Mouse (Mus musculus) hindbrain, embryonic 15.5 days (tissue): Measurements from ENCODE around the gene Neu2. TPM values are rescaled to one million over a fixed set of nuclear protein-coding genes. Genes with fewer than 3 reads are reported as not detected.

ENCODE experiments used
- ATAC-seq: fragments of 200-750 bp; cut with Nextera tagmentation; 2 replicates; pipeline ENCODE4 v1.8.0; 2017; ENCODE audit warnings: low read depth, moderate number of reproducible peaks, moderate TSS enrichment; ENCODE audit not compliant: low FRiP score
- H3K27ac ChIP-seq: fragments of 300-500 bp; sonication (generic); replicated peaks from 2 replicates; pipeline ENCODE4 v1.5.1; 2015; ENCODE audit warnings: mild to moderate bottlenecking, inconsistent platforms
- H3K27me3 ChIP-seq: fragments of 300-500 bp; sonication (generic); 2 replicates; pipeline ENCODE4 v1.6.1; 2015; ENCODE audit warnings: control low read depth, inconsistent platforms
- H3K36me3 ChIP-seq: fragments of 300-500 bp; sonication (generic); 2 replicates; pipeline ENCODE4 v1.6.1; 2015; ENCODE audit warnings: control low read depth, inconsistent platforms
- H3K4me1 ChIP-seq: fragments of 300-500 bp; sonication (generic); replicated peaks from 2 replicates; pipeline ENCODE4 v1.6.1; 2015; ENCODE audit warnings: control low read depth, inconsistent platforms
- H3K4me2 ChIP-seq: fragments of 300-500 bp; sonication (generic); 2 replicates; pipeline ENCODE4 v1.6.1; 2015; ENCODE audit warnings: moderate library complexity, mild to moderate bottlenecking, inconsistent platforms
- H3K4me3 ChIP-seq: fragments of 300-500 bp; sonication (generic); 2 replicates; pipeline ENCODE4 v1.5.1; 2015; ENCODE audit warnings: mild to moderate bottlenecking, inconsistent platforms
- H3K9ac ChIP-seq: fragments of 300-500 bp; sonication (generic); 2 replicates; pipeline ENCODE4 v1.6.1; 2015; ENCODE audit warnings: inconsistent platforms
- H3K9me3 ChIP-seq: fragments of 300-500 bp; sonication (generic); 2 replicates; pipeline ENCODE4 v1.6.1; 2016; ENCODE audit warnings: control low read depth, inconsistent platforms
- WGBS: fragments of 180-500 bp; shearing (Covaris S2); methylation state at CpG from one replicate; pipeline ENCODE4 v1.1.7; 2015; 5-methylcytosine and 5-hydroxymethylcytosine counted together
- polyA plus RNA-seq: library from polyadenylated mRNA; unstranded; fragments of >200 nt; fragmentation: Nextera tagmentation; extraction: Ambion mirVana; gene quantifications from 2 replicates; pipeline ENCODE4 v1.2.1, GENCODE M21; 2015

The Neu2 gene
- polyA plus RNA-seq, 1 experiment from 2014 or later = 0.73 TPM

GRCm38 (mm10) chr1:87637878-87638600, 128.3 kb downstream of the Neu2 start:
- no peaks in the 10 kb centered on the region for H3K36me3 ChIP-seq
- H3K9me3 ChIP-seq = no peaks in the 10 kb centered on the region
- no peak overlapping the region for H3K4me3 ChIP-seq
- no peaks in the 10 kb centered on the region for H3K27me3 ChIP-seq
- H3K9ac ChIP-seq = no peak overlapping the region
- H3K4me2 ChIP-seq = no peak overlapping the region
- no peak for ATAC-seq
- WGBS = 90% methylated on average over 4 of the region's 4 CpGs
- no peak overlapping the region for H3K27ac ChIP-seq
- no peaks in the 10 kb centered on the region for H3K4me1 ChIP-seq

- no peak overlapping the region for H3K4me3 ChIP-seq
- no peaks in the 10 kb centered on the region for H3K4me1 ChIP-seq
- H3K36me3 ChIP-seq = no peaks in the 10 kb centered on the region
- H3K9me3 ChIP-seq = no peaks in the 10 kb centered on the region
- H3K4me2 ChIP-seq = no peak overlapping the region
- H3K27ac ChIP-seq = no peak overlapping the region; the same call in 1 of the 2 replicates
- no peak for ATAC-seq
- H3K27me3 ChIP-seq = no peaks in the 10 kb centered on the region
- WGBS = 91% methylated on average over 8 of the region's 8 CpGs
- no peak overlapping the region for H3K9ac ChIP-seq
These were observed 130.0 kb downstream of the Neu2 start for GRCm38 (mm10) chr1:87639724-87640123.

GRCm38 (mm10) chr1:87640165-87640661, 130.5 kb downstream of the Neu2 start:
- no peaks in the 10 kb centered on the region for H3K27me3 ChIP-seq
- no peaks in the 10 kb centered on the region for H3K36me3 ChIP-seq
- 73% methylated on average over 17 of the region's 17 CpGs for WGBS
- ATAC-seq = no peak
- no peak overlapping the region for H3K4me3 ChIP-seq
- H3K27ac ChIP-seq = no peak overlapping the region; the same call in 1 of the 2 replicates
- no peak overlapping the region for H3K9ac ChIP-seq
- H3K9me3 ChIP-seq = no peaks in the 10 kb centered on the region
- no peak overlapping the region for H3K4me2 ChIP-seq
- H3K4me1 ChIP-seq = no peaks in the 10 kb centered on the region

GRCm38 (mm10) chr1:87643016-87643415, 133.3 kb downstream of the Neu2 start:
- Histone ChIP-seq H3K4me3 (no peak overlapping the region), H3K36me3 (no peaks in the 10 kb centered on the region), H3K4me2 (no peak overlapping the region), H3K9me3 (no peaks in the 10 kb centered on the region), H3K27me3 (no peaks in the 10 kb centered on the region), H3K9ac (no peak overlapping the region), H3K4me1 (no peaks in the 10 kb centered on the region), H3K27ac (no peak overlapping the region)
- 91% methylated on average over 7 of the region's 7 CpGs for WGBS
- no peak for ATAC-seq

- Histone ChIP-seq H3K4me3 (no peak overlapping the region), H3K36me3 (no peaks in the 10 kb centered on the region), H3K27me3 (no peaks in the 10 kb centered on the region), H3K4me2 (no peak overlapping the region), H3K27ac (no peak overlapping the region), H3K9ac (no peak overlapping the region), H3K9me3 (no peaks in the 10 kb centered on the region), H3K4me1 (no peaks in the 10 kb centered on the region)
- WGBS = 73% methylated on average over 7 of the region's 7 CpGs
- no peak for ATAC-seq
These were observed 135.4 kb downstream of the Neu2 start for GRCm38 (mm10) chr1:87645041-87645440.

- WGBS = 88% methylated on average over 6 of the region's 6 CpGs
- Histone ChIP-seq H3K9me3 (no peaks in the 10 kb centered on the region), H3K9ac (no peak overlapping the region), H3K4me2 (no peak overlapping the region), H3K27ac (no peak overlapping the region), H3K36me3 (no peaks in the 10 kb centered on the region), H3K27me3 (no peaks in the 10 kb centered on the region), H3K4me1 (no peaks in the 10 kb centered on the region), H3K4me3 (no peak overlapping the region)
- ATAC-seq = no peak
These were observed 136.1 kb downstream of the Neu2 start for GRCm38 (mm10) chr1:87645748-87646147.

Other genes with a start within 250 kb of the Neu2 start
- 1.9 and 2.2 TPM in 2 replicates for gene Efhd1, start 245.5 kb upstream of the Neu2 start, polyA plus RNA-seq
- gene Gigyf2, start 182.9 kb upstream of the Neu2 start, polyA plus RNA-seq = 62.1 and 70.2 TPM in 2 replicates
- 16.0 and 17.9 TPM in 2 replicates for gene Kcnj13, start 115.2 kb upstream of the Neu2 start, polyA plus RNA-seq
- gene Snorc, start 39.6 kb upstream of the Neu2 start, polyA plus RNA-seq = 0.84 and 1.4 TPM in 2 replicates
- 21.9 and 27.7 TPM in 2 replicates for gene Ngef, start 64.0 kb downstream of the Neu2 start, polyA plus RNA-seq
- gene Inpp5d, start 110.4 kb downstream of the Neu2 start, polyA plus RNA-seq = 4.1 and 4.7 TPM in 2 replicates
- 71.4 and 73.9 TPM in 2 replicates for gene Atg16l1, start 246.0 kb downstream of the Neu2 start, polyA plus RNA-seq